Mouse (Mus musculus): ENCODE results near the gene Tspan18. TPM values are rescaled to one million over a fixed set of nuclear protein-coding genes. Genes with fewer than 3 reads are reported as not detected.

The Tspan18 gene
- total RNA-seq, 4 experiments from 2014 or later: 39.5 to 48.5 (median 45.8) TPM

DNA sequence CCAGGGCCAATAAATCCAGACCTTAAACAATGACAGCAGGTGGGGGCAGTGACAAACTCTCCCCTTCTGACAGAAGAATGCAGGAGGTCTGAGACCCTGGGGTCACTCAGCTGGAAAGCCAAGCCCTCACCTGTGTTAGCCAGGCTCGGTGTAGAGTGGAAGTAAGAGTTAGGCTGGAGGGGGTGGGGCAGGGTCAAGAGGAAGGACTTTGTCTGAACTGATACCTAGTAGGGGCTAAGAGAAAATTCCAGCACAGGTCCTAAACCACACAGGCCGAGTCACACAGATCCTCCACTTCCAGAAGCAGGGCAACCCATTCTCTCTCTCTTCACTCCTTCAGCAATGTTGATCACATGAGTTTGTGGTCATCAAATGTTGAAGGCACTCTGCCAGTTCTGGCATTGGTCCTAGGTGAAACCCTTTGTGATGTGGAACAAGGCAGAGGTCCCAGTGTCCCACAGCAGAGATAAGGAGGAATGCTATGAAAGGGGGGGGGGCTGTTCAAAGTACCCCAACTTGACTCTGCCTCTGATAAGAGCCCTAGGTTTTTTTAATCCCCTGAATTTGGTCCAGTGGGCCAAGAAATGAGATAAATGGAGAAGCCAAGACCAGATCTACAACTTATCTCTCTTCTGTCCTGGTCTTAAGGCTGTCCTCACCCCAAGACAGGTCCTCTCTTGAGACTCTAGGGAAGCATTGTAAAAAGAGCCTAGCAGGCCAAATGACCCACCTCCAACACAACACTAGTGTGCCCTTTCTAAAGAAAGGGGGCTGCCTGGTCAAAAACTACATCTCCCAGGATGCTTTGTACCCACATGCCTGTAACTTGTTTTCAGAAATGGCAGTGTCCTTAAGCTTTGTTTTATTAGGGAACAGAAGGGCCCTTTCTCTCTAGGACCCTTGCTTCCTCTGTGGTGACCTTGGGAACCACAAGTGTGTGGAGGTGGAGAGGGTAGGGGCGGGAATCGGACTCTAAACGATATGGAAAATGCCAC is 71.7 kb downstream of the Tspan18 start:
- no peak for DNase-seq

GRCm38 (mm10) chr2:93261521-93262290 is 72.6 kb downstream of the Tspan18 start:
- peak; percentile 41 for DNase-seq

DNA sequence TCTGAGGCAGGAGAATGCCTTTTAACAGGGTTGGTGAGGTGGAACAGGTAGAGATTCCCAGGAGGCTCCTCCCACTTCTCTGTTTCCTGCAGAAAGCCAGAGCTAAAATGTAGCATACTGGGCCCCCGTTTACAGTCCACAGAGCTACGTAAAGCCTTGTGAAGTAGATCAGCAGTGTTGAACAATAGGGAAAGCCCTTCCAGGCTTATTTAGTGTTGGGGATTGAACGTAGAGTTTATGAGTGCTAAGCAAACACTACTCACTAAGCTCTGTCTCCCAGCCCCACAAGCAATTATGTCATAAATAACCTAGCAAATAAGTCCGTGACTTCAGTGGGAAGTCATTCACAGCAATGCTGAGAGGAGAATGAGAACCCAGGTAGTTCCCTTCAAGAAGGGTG is 76.7 kb downstream of the Tspan18 start:
- no peak for DNase-seq

DNA sequence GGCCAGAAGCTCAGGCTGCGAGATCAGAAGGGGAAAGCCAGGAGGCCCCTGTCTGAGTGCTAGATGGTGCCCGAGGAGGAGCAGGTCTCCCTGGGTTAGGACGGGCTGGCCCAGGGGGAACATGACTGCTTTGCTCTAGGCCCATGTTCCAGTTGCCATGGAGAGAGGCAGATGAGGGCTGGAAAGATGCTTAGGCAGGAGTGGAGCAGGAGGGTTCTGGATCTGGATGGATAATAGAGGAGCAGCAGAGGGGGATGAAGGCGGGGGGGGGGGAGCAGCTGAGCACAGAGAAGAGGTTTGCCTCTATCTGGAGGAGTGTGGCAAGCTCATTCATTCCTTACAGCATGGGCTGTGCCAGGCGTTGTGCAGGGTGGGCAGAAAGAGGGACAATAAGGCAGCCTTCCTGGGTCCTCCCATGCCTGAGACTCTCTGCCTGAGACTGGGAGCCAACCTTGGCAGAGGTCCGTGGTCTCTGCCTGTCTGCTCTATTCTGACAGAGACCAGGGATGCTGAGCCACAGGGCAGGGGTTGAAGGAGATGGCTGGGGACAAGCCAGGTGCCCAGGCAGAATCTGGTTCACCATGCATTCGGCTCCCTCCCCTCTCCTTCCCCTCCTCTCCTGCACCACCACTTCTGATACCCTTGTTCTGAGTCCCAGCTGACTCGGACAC is 77.4 kb downstream of the Tspan18 start:
- DNase-seq: no peak

GRCm38 (mm10) chr2:93252356-93252755 is 81.9 kb downstream of the Tspan18 start:
- DNase-seq: peak; percentile 61

GRCm38 (mm10) chr2:93250611-93251010 is 83.7 kb downstream of the Tspan18 start:
- DNase-seq: no peak

DNA sequence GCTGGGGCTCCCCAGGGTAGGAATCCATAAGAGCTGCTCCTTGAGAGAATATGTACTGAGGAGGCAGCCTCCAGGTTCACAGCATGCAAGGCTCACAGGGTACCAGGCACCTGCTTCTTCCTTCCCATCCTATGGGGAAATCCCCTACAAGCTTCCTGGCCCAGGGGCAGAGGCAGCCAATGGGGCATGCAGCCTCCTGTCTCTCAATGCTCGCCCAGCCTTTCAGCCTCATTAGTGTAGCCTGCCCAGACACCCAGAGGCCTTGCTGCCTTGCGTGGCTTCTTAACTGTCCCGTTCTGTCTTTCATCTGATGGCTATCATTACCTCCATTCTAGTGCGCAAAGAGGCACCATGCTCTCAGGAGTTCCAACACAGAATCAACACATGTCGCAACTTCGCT is 85.2 kb downstream of the Tspan18 start:
- no peak for DNase-seq

GRCm38 (mm10) chr2:93244090-93244443 is 90.2 kb downstream of the Tspan18 start:
- no peak for DNase-seq

DNA sequence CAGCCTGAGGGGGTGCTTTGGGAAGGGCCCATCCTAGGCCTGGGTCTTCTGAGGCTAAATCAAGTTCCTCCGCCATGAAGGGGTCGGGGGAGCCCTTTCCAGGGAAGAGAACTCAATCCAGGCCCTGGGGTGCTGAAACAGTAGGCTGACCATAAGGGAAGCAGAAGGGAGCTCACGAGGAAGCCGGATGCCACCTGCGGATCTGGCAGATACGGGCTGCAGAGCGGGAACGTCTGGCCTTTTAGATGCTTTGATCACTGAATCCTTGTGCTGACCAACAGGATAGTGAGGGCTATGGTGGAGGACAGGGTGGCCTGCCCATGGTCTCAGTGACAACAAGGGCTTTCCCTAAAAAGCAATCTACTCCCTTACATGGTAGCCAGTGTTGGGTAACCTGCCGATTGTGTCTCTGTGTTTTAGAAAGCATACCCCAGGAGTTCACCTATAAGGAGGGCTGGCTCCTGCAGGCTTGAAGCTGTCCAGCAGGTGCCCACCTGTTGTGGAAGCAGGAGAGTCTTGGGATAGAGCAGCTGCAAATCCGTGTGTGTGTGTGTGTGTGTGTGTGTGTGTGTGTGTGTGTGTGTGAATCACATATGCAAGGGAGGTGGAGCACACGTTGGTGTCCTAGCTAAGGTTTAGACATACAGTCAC is 90.7 kb downstream of the Tspan18 start:
- DNase-seq: no peak

GRCm38 (mm10) chr2:93242166-93242565 is 92.1 kb downstream of the Tspan18 start:
- DNase-seq: no peak

GRCm38 (mm10) chr2:93238864-93239263 is 95.4 kb downstream of the Tspan18 start:
- DNase-seq: no peak

GRCm38 (mm10) chr2:93237055-93237454 is 97.2 kb downstream of the Tspan18 start:
- DNase-seq: no peak

- DNase-seq: peak; percentile 64
These were observed 102.2 kb downstream of the Tspan18 start for GRCm38 (mm10) chr2:93232141-93232540.

GRCm38 (mm10) chr2:93228480-93228824 is 105.9 kb downstream of the Tspan18 start:
- no peak for DNase-seq

- DNase-seq: no peak
These were observed 106.4 kb downstream of the Tspan18 start for GRCm38 (mm10) chr2:93227713-93228479.

GRCm38 (mm10) chr2:93226606-93227595 is 107.4 kb downstream of the Tspan18 start:
- DNase-seq: peak; percentile 79

GRCm38 (mm10) chr2:93223463-93223862 is 110.8 kb downstream of the Tspan18 start:
- peak; percentile 83 for DNase-seq

GRCm38 (mm10) chr2:93220447-93220846 is 113.9 kb downstream of the Tspan18 start:
- peak; percentile 55 for DNase-seq

GRCm38 (mm10) chr2:93219576-93219975 is 114.7 kb downstream of the Tspan18 start:
- no peak for DNase-seq

DNA sequence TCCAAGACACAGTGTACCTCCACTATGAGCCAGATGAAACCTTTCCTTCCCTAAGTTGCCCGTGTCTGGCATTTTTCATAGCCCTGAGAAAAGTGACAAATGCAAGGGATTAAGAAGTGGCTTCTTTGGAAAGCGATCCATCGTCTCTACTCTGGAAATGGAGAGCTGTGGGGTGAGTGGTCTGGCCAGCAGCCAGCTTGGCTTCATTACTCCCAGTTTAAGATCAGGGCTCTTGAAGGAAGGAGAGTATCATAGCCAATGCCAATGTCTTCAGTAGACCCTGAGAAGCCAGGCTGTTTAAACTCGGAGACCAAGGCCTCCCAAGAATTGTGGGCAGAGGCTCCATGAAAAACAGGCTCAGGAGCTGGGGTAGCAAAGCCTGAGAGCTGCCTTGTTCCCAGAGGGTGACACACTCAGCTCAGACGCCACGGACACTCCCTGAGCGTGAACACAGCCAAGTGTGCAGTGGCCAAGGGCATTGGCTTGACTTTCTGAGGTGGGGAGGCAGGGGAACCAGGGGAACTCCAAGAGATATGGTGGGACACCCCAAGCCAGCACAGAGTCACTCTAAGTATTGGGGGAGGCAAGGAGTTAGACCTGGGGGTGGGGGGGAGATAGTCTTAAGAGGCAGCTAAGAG is 115.8 kb downstream of the Tspan18 start:
- peak; percentile 60 for DNase-seq
